Mouse (Mus musculus) monocyte, adult 2 months (primary cell): ENCODE results near the gene Tmem106a.
"Not testable (repeated sequence)": the region's sequence is repeated elsewhere in the genome, so short reads cannot be mapped to it uniquely, and the experiment has no call there.

ENCODE experiments used
- DNase-seq, 2 experiments: peaks; one replicate each; pipeline ENCODE4 v3.0.0; 2022; ENCODE audit warnings: low spot score in 2 of 2, low read depth in 1 of 2

Tmem106a gene

DNA sequence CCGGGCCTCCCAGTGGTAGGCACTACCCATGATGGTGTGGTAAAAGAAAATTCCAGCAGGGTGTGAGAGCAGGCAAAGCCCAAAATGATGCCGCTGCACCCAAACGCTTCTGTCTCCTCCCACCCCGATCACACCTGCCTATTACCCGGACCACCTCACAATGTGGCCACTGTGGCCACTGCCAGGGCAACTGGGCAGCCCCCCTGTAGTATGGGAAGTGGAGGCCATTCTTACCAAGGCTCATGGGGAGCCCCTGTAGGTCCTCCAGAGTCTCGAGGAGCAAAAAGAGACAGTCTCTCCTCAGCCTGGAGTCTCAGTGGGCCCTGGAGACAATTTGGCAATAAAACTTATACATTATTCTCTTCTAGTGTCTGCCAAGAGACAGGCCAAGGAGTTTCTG is 17.1 kb downstream of the Tmem106a start, which contains the start of gene Gm11634:
Gm11634 (minus strand) TSS at position 101 of the 400 bp plus-strand sequence.
- DNase-seq: no peak

DNA sequence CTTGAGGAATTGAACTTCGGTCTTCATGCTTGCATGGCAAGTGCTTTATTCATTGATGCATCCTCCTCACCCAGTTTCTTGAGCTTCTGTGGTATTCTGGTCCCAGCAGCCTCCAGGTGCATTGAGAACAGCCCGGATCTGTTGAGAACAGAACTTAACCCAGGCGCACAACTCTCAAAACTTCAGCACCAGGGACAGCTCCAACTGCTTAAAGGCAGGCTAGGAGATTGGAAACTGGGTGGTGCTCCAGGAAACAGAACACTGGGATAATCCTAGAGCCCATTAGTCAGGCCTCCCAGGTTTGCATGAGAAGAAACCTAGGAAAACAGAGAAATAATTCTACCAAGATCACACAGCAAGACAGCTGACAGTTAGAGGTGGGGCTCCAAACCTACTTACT is 20.4 kb downstream of the Tmem106a start:
- no peak for DNase-seq

DNA sequence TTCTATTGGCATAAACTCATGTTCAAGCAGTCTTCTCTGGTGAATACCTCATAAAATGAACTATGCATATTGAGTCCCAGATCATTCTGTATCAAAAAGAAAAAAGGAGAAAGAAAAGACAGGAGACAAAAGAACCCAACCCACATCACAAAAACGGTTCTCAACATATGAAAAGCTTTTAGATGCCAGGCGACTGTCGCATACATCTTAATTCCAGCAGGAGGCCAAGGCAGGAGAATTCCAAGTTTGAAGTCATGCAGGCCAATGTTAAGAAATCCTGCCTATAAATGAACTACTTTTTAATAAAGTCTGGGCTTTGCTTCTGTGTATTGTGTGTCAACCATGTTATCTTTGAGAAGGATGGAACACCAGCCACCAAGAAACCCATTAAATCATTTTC is 22.1 kb downstream of the Tmem106a start:
- DNase-seq: no peak

DNA sequence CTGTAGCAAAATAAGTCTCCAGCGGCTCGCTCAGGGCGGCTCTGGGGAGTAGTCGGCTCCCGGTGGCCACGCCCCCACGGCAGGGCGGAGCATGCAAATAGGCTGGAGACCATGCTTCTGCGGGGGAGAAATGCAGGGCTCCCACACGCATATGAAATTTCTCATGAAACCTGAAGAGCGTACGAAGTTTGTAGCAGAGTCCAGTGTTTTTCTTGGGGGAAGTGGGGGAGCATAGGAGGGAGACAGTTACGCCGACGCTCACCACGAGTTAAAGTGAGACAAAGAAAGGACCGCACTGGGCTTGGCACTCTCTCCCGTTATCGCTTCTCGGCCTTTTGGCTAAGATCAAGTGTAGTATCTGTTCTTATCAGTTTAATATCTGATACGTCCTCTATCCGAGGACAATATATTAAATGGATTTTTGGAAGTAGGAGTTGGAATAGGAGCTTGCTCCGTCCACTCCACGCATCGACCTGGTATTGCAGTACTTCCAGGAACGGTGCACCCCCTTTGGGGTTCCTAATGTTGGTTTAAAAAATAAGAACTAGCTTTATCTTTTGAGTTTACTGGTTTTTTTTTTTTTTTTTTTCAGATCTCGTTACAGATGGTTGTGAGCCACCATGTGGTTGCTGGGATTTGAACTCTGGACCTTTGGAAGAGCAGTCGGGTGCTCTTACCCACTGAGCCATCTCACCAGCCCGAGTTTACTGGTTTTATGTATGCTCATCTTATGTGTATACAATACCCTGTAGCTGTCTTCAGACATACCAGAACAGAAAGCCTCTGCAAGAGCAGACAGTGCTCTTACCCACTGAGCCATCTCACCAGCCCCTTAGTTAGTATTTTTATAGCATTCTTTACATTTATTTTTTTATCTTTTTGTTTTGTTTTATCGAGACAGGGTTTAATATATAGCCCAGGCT is 22.8 kb downstream of the Tmem106a start:
- peak in 1 of 2 experiments; percentile 34 for DNase-seq

DNA sequence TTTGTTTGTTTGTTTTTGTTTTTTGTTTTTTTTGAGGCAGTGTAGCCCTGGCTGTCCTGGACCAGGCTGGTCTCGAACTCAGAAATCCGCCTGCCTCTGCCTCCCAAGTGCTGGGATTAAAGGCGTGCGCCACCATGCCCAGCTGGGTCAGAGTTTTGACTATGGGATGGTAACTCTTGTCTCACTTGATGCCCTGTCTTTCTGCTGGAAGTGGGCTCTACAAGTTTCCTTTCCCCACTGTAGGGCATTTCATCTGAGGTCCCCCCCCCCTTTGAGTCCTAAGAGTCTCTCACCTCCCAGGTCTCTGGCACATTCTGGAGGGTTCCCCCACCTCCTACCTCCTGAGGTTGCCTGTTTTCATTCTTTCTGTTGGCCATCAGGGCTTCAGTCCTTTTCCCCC is 25.1 kb downstream of the Tmem106a start:
- not testable (repeated sequence) for DNase-seq

DNA sequence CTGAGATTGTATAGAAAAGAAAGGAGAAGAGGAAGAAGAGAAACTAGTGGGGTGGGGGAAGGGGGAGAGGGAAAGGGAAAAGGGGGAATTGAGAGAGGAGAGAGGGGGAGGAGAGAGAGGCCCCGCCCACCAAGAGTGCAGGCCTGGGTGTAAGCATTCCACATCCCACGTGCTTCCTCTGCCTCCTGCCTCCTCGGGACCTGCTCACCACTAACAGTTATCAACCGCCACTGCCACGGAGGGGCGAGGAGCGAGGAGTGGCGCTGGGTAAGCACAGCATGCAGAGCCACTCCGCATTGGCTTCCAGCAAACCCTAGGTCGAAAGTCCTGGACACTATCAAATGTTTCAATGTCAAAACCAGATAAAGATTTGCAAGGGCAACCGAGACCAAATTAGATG is 28.4 kb downstream of the Tmem106a start:
- DNase-seq: no peak

DNA sequence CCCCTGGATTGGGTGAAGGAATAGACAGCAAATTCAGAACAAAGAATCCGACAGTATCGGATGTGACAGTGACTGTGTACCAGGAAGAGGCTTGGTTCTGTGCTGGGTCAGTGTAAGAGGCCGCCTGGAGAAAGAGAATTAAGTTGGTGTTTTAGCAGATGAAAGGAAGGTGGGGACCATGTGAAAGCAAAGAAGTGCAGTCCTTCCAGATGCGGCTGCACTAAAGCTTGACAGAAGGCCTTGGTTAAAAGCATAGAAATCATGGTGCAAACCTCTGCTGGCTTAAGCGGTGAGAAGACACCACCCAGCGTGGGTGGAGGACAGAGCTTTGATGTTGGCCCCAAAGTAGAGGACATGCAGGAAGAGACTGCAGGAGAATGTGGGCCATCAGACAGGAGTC is 31.6 kb downstream of the Tmem106a start:
- DNase-seq: no peak

DNA sequence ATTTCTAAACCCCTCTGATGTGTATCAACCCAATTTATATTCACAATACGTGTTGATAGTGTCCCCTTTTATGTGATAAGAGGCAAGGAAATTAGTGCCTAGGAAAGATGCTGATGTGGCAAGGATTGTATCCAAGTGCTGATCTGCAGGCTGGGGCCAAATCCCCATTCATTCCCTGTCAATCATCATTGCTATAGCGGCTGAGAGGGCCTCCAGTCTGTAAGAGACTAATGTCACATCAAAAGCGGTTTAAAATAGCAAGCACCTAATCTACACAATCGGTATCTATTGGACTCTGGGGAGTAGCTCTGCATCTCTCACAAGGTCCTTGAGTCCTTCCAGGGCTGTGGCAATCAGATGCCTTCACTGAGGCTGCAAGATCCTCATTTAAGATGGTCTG is 32.1 kb downstream of the Tmem106a start:
- no peak for DNase-seq

DNA sequence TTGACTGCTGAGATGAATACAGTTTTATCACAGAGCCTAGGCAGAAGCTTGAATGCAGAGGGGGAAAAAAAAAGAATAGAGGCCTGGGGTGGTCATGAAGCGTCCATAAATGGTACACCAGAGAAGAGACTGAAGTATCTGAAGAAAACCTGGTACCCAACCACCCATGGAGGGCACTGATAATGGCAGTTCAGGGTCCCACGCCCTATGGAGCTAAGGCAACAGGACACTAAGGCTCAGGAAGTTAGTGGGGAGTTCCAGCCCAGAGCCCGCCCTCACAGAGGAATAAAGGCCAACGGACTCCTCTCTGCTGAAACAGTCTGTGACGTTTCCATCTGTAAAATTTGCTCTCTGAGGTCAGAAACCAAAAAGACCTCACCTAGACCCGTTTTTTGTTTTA is 33.3 kb downstream of the Tmem106a start:
- no peak for DNase-seq

DNA sequence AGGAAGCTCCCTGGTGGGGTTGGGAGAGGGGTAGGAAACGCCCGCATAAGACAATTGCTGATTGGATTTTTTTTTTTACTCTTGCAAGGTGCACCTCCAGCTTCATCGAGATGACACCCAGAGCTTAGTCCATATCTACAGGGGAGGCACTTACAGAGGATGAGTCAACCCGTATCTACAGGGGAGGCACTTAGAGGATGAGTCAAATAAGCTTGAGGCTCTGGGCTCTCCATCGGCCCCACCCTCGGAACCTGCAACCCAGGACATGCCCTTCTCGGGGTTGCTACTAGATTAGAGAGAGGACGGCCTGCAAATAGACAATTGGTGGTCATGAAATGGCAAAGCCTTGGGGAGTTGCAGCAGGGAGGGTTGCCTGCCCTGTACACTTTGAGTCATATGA is 34.1 kb downstream of the Tmem106a start:
- no peak for DNase-seq

DNA sequence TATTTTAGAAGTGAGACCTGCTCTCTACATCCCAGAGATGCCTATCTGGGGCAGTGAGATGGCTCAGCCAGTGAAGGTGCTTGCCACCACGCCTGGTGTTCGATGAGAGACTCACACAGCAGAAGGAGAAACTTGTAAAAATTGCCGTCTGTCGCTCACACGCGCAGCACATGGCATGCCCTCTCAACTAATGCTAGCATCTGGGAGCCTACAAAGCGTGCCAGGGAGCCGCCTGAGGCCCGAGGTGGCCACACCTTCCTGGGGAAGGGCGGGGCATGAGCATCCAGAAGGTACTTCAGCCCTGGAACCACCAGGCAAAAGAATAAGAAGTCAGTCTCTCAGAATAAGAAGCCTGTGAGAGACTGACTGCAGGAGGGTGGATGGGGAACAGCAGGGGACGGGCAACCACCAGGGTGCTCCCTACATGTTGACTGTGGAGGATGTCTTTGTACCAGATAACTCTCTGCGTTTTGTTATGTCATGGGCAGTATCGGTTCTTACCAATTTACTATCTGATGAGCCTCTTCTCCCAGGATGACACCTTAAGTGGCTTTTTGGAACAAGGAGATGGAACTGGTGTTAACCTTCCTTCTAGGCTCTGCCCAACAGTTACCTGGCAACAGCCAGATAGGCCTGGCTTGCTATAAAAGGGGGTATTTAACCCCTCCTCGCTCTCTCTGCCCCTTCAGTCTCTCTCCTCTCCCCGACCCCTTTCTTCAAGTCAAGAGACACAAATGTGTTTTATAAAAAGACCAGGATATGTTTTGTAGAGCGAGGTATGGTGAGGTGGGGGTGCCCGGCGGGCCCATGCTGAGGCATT is 35.1 kb downstream of the Tmem106a start:
- no peak for DNase-seq

DNA sequence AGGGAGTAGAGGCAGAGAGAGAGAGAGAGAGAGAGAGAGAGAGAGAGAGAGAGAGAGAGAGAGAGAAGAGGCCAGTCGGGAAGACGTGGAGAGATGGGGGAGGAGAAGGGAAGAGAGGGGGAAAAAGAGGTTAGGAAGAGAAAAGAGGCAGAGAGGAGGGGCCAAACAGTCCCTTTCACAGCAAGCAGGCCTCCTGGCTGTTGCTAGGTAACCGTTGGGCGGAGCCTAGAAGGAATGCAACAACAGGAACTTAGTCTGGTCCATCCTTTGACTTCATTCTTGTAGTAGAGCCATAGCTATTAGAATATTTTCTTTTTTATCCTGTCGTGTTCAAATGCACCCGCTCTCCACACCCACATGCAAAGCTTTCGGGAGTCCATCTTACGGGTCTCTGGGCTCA is 35.8 kb downstream of the Tmem106a start:
- DNase-seq: no peak

DNA sequence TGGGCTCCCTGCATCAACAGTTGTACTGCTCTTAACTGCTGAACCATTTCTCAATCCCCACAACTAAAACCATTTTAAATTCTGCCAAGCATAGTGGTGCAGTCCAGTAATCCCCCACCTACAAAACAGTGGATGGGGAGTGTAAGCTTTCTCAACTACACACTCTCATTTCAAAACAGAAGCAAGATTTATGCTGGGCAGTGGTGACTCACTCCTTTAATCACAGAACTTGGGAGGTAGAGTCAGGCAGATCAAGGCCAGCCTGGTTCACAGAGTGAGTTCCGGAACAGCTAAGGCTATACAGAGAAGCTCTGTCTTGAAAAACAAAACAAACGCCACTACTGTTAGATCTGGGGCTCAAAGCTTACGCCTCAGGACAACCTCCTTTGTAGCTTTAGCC is 36.6 kb downstream of the Tmem106a start:
- no peak for DNase-seq

DNA sequence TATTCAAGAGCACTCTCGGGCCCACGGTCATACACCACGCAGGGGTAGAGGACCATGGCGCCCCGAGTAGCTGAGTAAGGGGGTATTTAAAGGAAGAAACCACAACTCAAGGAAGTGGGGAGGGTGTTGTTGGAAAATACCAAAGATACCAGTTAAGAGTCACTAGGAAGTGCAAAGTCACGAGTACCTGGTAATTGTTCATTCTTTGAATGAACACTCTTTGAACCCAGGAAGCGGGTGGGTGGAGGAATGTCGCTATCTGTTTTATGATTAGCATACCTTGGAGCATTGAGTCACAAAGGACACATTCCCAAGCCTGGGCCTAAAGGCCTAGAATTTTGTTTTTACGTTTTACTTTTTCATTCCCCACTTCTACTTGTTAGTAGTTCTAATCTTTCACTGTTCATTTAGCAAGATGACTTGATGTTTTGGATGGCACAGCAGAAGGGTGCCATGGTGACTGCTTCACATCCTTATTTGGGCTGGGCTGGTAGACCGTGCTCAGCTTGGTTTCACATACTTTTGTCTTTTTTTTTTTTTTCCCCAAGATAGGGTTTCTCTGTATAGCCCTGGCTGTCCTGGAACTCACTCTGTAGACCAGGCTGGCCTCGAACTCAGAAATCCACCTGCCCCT is 38.1 kb downstream of the Tmem106a start:
- DNase-seq: not testable (repeated sequence)

DNA sequence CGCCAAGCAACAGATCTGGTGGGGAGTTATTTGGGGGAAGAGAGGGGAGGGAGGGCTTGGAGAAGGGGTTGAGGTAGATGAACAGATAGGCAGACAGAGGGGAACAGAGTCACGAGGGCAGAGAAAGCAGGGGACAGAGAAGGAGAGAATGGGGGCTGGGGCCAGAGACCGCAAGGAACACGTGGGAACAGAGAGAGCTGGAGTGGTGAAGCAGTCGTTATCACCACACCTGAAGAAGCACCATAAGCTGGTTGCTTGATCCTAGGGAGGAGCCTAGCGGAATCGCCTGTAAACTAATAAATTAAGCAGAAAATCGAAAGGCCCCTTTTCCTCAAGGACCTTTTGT is 44.6 kb downstream of the Tmem106a start:
- no peak for DNase-seq

DNA sequence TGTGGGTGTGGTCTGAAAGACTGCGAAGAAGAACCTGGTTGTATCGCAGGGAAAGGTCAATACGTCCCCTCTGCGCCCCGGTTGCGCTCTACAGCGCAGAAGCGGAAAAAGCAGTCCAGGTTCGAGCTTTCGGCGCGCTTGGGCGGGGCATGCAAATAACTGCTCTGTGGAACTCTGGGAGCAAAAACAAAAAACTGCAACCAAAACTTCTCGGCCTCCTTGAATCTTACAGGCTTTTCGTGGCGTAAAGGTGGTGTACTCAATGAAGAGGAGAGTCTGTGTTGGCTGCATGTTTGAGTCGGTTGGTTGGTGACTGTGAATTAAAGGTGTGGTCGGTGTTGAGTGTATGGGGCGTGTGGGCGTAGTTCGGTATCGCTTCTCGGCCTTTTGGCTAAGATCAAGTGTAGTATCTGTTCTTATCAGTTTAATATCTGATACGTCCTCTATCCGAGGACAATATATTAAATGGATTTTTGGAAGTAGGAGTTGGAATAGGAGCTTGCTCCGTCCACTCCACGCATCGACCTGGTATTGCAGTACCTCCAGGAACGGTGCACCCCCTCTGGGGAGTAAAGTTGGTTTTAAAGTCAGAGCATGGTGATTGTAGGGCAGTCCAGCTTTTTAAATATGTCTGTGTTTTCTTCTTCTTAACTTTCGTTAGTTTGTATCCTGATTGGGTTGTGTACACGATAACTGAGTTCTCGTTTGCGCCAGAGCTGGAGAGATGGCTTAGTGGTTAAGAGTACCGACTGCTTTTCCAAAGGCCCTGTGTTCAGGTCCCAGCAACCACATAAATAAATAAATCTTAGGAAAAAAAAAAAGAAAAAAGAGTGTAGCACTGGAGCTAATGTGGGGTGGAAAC is 45.2 kb downstream of the Tmem106a start, which contains the start of gene Rdm1:
Rdm1 (plus strand) TSS at position 201 of the 862 bp plus-strand sequence.
- peak in 1 of 2 experiments; percentile 56 for DNase-seq

DNA sequence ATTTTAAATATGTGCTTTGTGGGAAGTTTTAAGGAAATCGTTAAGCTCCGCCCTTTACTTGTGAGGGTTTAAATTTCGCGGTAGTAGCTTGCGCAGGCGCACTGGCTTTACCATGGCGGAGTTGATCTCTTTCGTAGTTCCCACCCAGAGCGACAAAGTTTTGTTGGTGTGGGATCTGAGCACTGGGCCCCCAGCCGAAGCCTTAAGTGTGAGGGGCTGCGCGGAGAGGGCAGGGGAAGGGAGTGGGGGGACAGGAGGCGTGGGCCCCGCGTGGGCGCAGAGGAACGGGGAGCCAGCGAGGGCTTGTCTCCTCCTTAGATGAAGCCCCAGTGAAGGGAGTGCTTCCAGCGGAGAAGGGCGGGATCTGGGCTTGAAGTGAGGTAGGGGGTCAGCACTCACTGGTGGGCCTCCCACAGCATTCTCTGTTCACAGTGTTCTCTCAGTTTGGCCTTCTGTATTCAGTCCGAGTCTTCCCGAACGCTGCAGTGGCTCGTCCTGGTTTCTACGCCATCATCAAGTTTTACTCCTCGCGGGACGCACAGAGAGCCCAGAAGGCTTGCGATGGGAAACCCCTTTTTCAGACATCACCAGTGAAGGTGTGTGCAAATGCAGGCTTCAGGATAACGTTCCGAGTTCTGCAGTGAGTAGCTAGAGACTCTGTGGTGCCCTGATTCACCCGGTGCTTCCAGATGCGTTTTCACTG is 46.0 kb downstream of the Tmem106a start:
- DNase-seq: peak; percentile 59 to 73

DNA sequence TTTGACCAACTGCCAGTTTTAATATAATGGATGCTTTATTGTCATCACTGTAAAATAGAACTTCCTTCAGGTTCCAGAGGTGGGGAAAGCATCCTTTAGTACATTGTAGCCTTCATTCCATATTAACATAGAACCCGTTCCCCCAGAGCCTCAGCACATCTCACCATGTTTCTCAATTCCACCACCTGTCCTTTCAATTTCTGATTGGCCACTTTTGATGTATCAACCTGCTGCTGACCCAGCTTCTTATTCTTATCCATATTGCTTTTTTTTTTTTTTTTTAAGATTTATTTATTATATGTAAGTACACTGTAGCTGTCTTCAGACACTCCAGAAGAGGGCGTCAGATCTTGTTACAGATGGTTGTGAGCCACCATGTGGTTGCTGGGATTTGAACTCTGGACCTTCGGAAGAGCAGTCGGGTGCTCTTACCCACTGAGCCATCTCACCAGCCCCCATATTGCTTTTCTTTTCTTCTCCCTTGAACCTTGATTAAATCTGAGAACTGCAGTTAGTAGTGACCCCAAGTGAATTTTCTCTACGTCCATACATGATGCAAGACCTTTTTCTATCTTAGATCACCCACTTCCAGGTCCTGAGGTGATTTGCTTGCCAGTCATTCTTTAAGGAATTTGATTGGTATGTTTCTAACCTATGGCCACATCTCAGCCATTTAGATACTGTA is 46.8 kb downstream of the Tmem106a start:
- DNase-seq: not testable (repeated sequence)

DNA sequence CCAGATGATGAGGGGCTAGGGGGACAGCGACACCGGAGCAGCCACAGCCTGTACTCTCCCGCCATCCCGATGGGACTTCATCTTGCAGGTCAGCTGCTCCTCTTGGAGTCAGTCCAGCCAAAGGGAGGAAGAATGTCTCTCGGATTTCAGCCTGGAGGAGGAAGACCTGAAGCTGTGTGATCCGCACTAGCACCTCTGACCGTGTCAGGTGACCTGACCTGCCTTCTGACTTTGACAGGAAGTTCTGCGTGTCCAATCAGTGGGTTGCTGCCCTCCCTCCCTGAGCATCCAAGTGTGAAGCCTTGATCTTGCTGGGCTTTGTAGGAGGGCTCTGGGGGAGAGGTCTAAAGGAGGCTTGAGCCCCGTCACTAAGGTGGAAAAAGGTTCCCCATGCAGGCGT is 53.6 kb downstream of the Tmem106a start:
- DNase-seq: no peak
